Comparison of ENCODE assay signal across 8 mouse cellular contexts in genomic region chrX:6399626-6400397, GRCm38 (mm10). TPM values are rescaled to one million over a fixed set of nuclear protein-coding genes. Genes with fewer than 3 reads are reported as not detected.
DNase-seq lines count a peak whose midpoint lies in the region; ATAC-seq lines count a peak whose summit lies in the region.

Gene Shroom4, plus strand, starts transcription at chrX:6399854.

- peak; percentile 96 for ATAC-seq in hindbrain, embryonic 14.5 days (ENCODE audit: low FRiP score)
- ATAC-seq in erythroid progenitor cell, adult 5-6 weeks (replicated peaks; ENCODE audit: low FRiP score, poor library complexity, severe bottlenecking) = no peak

- WGBS in hindbrain, embryonic 14.5 days = 12% methylated on average over 47 of the region's 55 CpGs

- peak; percentile 82 to 86 for DNase-seq in adrenal gland, adult (ENCODE audit: inconsistent age in 2 of 2, low spot score in 1 of 2)
- DNase-seq in cerebellum, postnatal 25 days = peak; percentile 32 to 74
- peak; percentile 35 to 52 for DNase-seq in frontal cortex, postnatal 36 days (ENCODE audit: low spot score in 2 of 2)
- peak; percentile 69 for DNase-seq in hindbrain, embryonic 14.5 days (ENCODE audit: low spot score)
- DNase-seq in left cerebral cortex, adult 11 months (ENCODE audit: low spot score) = peak; percentile 16
- DNase-seq in lung, postnatal 14 days = peak; percentile 72
- DNase-seq in right cerebral cortex, adult 18-20 months = peak; percentile 67

- H3K9me3 ChIP-seq in hindbrain, embryonic 14.5 days (ENCODE audit: control insufficient read depth, low read length) = no peaks in the 10 kb centered on the region

- peak within 1 kb of the TSS; percentile 58 for H3K9ac ChIP-seq in hindbrain, embryonic 14.5 days

- no peaks in the 10 kb centered on the region for H3K36me3 ChIP-seq in hindbrain, embryonic 14.5 days (replicated peaks; ENCODE audit: control insufficient read depth, insufficient read depth)

- H3K4me2 ChIP-seq in hindbrain, embryonic 14.5 days (replicated peaks) = peak within 1 kb of the TSS; percentile 69

- H3K27me3 ChIP-seq in hindbrain, embryonic 14.5 days (ENCODE audit: control insufficient read depth, insufficient read depth, low read length) = no peaks in the 10 kb centered on the region

- H3K4me1 ChIP-seq in hindbrain, embryonic 14.5 days (replicated peaks; ENCODE audit: control insufficient read depth, insufficient read depth, low read length) = 0 out of 2 replicates have a peak, but pooled peaks cover 6% of the 10 kb centered on the region

- peak within 1 kb of the TSS; percentile 63 for H3K4me3 ChIP-seq in hindbrain, embryonic 14.5 days (replicated peaks; ENCODE audit: low read length)

- H3K27ac ChIP-seq in hindbrain, embryonic 14.5 days = peak within 1 kb of the TSS; percentile 77

RNA-seq across cellular contexts. Expression of gene Shroom4, which starts in this region (rescaled TPM):
- polyA plus RNA-seq in hindbrain, embryonic 14.5 days (2014; fragmentation: Nextera tagmentation; extraction: Ambion mirVana) = 2.1 and 2.5 TPM in 2 replicates
- not detected in 2 replicates for total RNA-seq in erythroid progenitor cell, adult 5-6 weeks (2015; ENCODE audit: low replicate concordance)
- not detected in 2 replicates for total RNA-seq in erythroid progenitor cell, adult 5-6 weeks (2017; ENCODE audit: low replicate concordance)

Comparison
In these comparisons a context has a peak if more than half of its experiments do, and no peak if none do; other contexts are left out.
1. DNase-seq: peak in every context shown above with its lines; median percentile 84 in adrenal gland, adult; 72 in lung, postnatal 14 days; 69 in hindbrain, embryonic 14.5 days; 67 in right cerebral cortex, adult 18-20 months; 53 in cerebellum, postnatal 25 days; 44 in frontal cortex, postnatal 36 days; 16 in left cerebral cortex, adult 11 months.